Mouse (Mus musculus): ENCODE data around the gene Pde4c. TPM values are rescaled to one million over a fixed set of nuclear protein-coding genes. Genes with fewer than 3 reads are reported as not detected.
A peak's percentile ranks its signal among the peaks of the same experiment; 100 is the strongest.

The Pde4c gene
- polyA plus RNA-seq, 1 experiment from 2014 or later, result 0.08 TPM

GRCm38 (mm10) chr8:70747211-70747890, 23.8 kb downstream of the Pde4c start:
- Histone ChIP-seq H3K27ac (replicated peaks in 1 of 2; ENCODE audit: control insufficient read depth in 1 of 2, insufficient read depth in 1 of 2, low read depth in 2 of 2, low read length in 2 of 2) (no peak overlapping the region), H3K9me3 (ENCODE audit: control insufficient read depth, low read length) (no peaks in the 10 kb centered on the region), H3K4me2 (ENCODE audit: low read length) (no peak overlapping the region), H3K36me3 (ENCODE audit: control insufficient read depth, insufficient read depth, low read length) (no peaks in the 10 kb centered on the region), H3K27me3 (ENCODE audit: control insufficient read depth, insufficient read depth, low read length) (peaks cover 82% of the 10 kb centered on the region), H3K4me1 (ENCODE audit: control insufficient read depth in 2 of 2, insufficient read depth in 2 of 2, low read length in 2 of 2) (peaks cover 6 to 18% of the 10 kb centered on the region in 2 experiments; a peak in 3 of 4 replicates), H3K9ac (ENCODE audit: low read length) (no peak overlapping the region), H3K4me3 (ENCODE audit: control insufficient read depth in 1 of 2, insufficient read depth in 1 of 2, low read depth in 1 of 2, low read length in 2 of 2) (no peak overlapping the region)
- WGBS, result 78% methylated on average over 18 of the region's 18 CpGs
- ATAC-seq (ENCODE audit: insufficient number of reproducible peaks, insufficient read depth, low FRiP score, low read depth), result no peak

GRCm38 (mm10) chr8:70748246-70749096, 25.0 kb downstream of the Pde4c start:
- no peaks in the 10 kb centered on the region for H3K36me3 ChIP-seq (ENCODE audit: control insufficient read depth, insufficient read depth, low read length)
- WGBS, result 78% methylated on average over 23 of the region's 23 CpGs
- no peak for ATAC-seq (ENCODE audit: insufficient number of reproducible peaks, insufficient read depth, low FRiP score, low read depth)
- no peak overlapping the region for H3K4me3 ChIP-seq (ENCODE audit: control insufficient read depth in 1 of 2, insufficient read depth in 1 of 2, low read depth in 1 of 2, low read length in 2 of 2)
- peaks cover 71% of the 10 kb centered on the region for H3K27me3 ChIP-seq (ENCODE audit: control insufficient read depth, insufficient read depth, low read length)
- peaks cover 10 to 17% of the 10 kb centered on the region in 2 experiments for H3K4me1 ChIP-seq (ENCODE audit: control insufficient read depth in 2 of 2, insufficient read depth in 2 of 2, low read length in 2 of 2)
- H3K27ac ChIP-seq (replicated peaks in 1 of 2; ENCODE audit: control insufficient read depth in 1 of 2, insufficient read depth in 1 of 2, low read depth in 2 of 2, low read length in 2 of 2), result no peak overlapping the region
- H3K9ac ChIP-seq (ENCODE audit: low read length), result no peak overlapping the region
- no peak overlapping the region for H3K4me2 ChIP-seq (ENCODE audit: low read length)
- H3K9me3 ChIP-seq (ENCODE audit: control insufficient read depth, low read length), result no peaks in the 10 kb centered on the region

GRCm38 (mm10) chr8:70749097-70749674, 25.7 kb downstream of the Pde4c start:
- ATAC-seq (ENCODE audit: insufficient number of reproducible peaks, insufficient read depth, low FRiP score, low read depth), result no peak
- Histone ChIP-seq H3K9me3 (ENCODE audit: control insufficient read depth, low read length) (no peaks in the 10 kb centered on the region), H3K36me3 (ENCODE audit: control insufficient read depth, insufficient read depth, low read length) (no peaks in the 10 kb centered on the region), H3K9ac (ENCODE audit: low read length) (no peak overlapping the region), H3K4me3 (ENCODE audit: control insufficient read depth in 1 of 2, insufficient read depth in 1 of 2, low read depth in 1 of 2, low read length in 2 of 2) (no peak overlapping the region), H3K27ac (replicated peaks in 1 of 2; ENCODE audit: control insufficient read depth in 1 of 2, insufficient read depth in 1 of 2, low read depth in 2 of 2, low read length in 2 of 2) (no peak overlapping the region), H3K4me2 (ENCODE audit: low read length) (no peak overlapping the region), H3K27me3 (ENCODE audit: control insufficient read depth, insufficient read depth, low read length) (peaks cover 64% of the 10 kb centered on the region), H3K4me1 (ENCODE audit: control insufficient read depth in 2 of 2, insufficient read depth in 2 of 2, low read length in 2 of 2) (peaks cover 14 to 19% of the 10 kb centered on the region in 2 experiments)
- WGBS, result 69% methylated on average over 19 of the region's 19 CpGs

- Histone ChIP-seq H3K9me3 (ENCODE audit: control insufficient read depth, low read length) (no peaks in the 10 kb centered on the region), H3K27ac (replicated peaks in 1 of 2; ENCODE audit: control insufficient read depth in 1 of 2, insufficient read depth in 1 of 2, low read depth in 2 of 2, low read length in 2 of 2) (no peak overlapping the region), H3K36me3 (ENCODE audit: control insufficient read depth, insufficient read depth, low read length) (no peaks in the 10 kb centered on the region), H3K4me1 (ENCODE audit: control insufficient read depth in 2 of 2, insufficient read depth in 2 of 2, low read length in 2 of 2) (peaks cover 15 to 22% of the 10 kb centered on the region in 2 experiments), H3K27me3 (ENCODE audit: control insufficient read depth, insufficient read depth, low read length) (peaks cover 54% of the 10 kb centered on the region), H3K9ac (ENCODE audit: low read length) (no peak overlapping the region), H3K4me2 (ENCODE audit: low read length) (no peak overlapping the region), H3K4me3 (ENCODE audit: control insufficient read depth in 1 of 2, insufficient read depth in 1 of 2, low read depth in 1 of 2, low read length in 2 of 2) (no peak overlapping the region)
- WGBS, result 72% methylated on average over 13 of the region's 13 CpGs
- ATAC-seq (ENCODE audit: insufficient number of reproducible peaks, insufficient read depth, low FRiP score, low read depth), result no peak
Observed at GRCm38 (mm10) chr8:70750128-70750680, 26.7 kb downstream of the Pde4c start.

GRCm38 (mm10) chr8:70752000-70752764, 28.7 kb downstream of the Pde4c start:
- peaks cover 34% of the 10 kb centered on the region for H3K27me3 ChIP-seq (ENCODE audit: control insufficient read depth, insufficient read depth, low read length)
- H3K9me3 ChIP-seq (ENCODE audit: control insufficient read depth, low read length), result no peaks in the 10 kb centered on the region
- H3K27ac ChIP-seq (replicated peaks in 1 of 2; ENCODE audit: control insufficient read depth in 1 of 2, insufficient read depth in 1 of 2, low read depth in 2 of 2, low read length in 2 of 2), result peak overlapping the region; percentile 69 to 70; a peak in 3 of 4 replicates
- ATAC-seq (ENCODE audit: insufficient number of reproducible peaks, insufficient read depth, low FRiP score, low read depth), result no peak
- peaks cover 13% of the 10 kb centered on the region for H3K36me3 ChIP-seq (ENCODE audit: control insufficient read depth, insufficient read depth, low read length)
- peaks cover 15 to 27% of the 10 kb centered on the region in 2 experiments for H3K4me1 ChIP-seq (ENCODE audit: control insufficient read depth in 2 of 2, insufficient read depth in 2 of 2, low read length in 2 of 2)
- 25% methylated on average over 11 of the region's 11 CpGs for WGBS
- H3K4me2 ChIP-seq (ENCODE audit: low read length), result no peak overlapping the region
- H3K9ac ChIP-seq (ENCODE audit: low read length), result 0 out of 2 replicates have a peak overlapping the region, but pooled peaks have one; percentile 51
- H3K4me3 ChIP-seq (ENCODE audit: control insufficient read depth in 1 of 2, insufficient read depth in 1 of 2, low read depth in 1 of 2, low read length in 2 of 2), result no peak overlapping the region

GRCm38 (mm10) chr8:70753151-70753550, 29.6 kb downstream of the Pde4c start:
- Histone ChIP-seq H3K27me3 (ENCODE audit: control insufficient read depth, insufficient read depth, low read length) (peaks cover 25% of the 10 kb centered on the region), H3K4me2 (ENCODE audit: low read length) (peak overlapping the region; percentile 97), H3K9ac (ENCODE audit: low read length) (peak overlapping the region; percentile 51; the same call in 1 of the 2 replicates), H3K36me3 (ENCODE audit: control insufficient read depth, insufficient read depth, low read length) (peaks cover 23% of the 10 kb centered on the region), H3K27ac (replicated peaks in 1 of 2; ENCODE audit: control insufficient read depth in 1 of 2, insufficient read depth in 1 of 2, low read depth in 2 of 2, low read length in 2 of 2) (peak overlapping the region; percentile 70 to 79), H3K4me1 (ENCODE audit: control insufficient read depth in 2 of 2, insufficient read depth in 2 of 2, low read length in 2 of 2) (peaks cover 15 to 27% of the 10 kb centered on the region in 2 experiments), H3K4me3 (ENCODE audit: control insufficient read depth in 1 of 2, insufficient read depth in 1 of 2, low read depth in 1 of 2, low read length in 2 of 2) (peak overlapping the region in 1 of 2 experiments; percentile 8; a peak in 2 of 4 replicates), H3K9me3 (ENCODE audit: control insufficient read depth, low read length) (no peaks in the 10 kb centered on the region)
- WGBS, result 12% methylated on average over 21 of the region's 21 CpGs
- no peak for ATAC-seq (ENCODE audit: insufficient number of reproducible peaks, insufficient read depth, low FRiP score, low read depth)
